Mouse (Mus musculus) frontal cortex, postnatal 36 days (tissue): ENCODE measurements at regions not wholly inside any gene's neighbourhood (a gene's known extent, or its start where the extent isn't known, plus 50 kb on each side); places are given as distances from the start of the nearest gene placed in this dataset.

Source experiments
- DNase-seq, 2 experiments: peaks; one replicate each; pipeline ENCODE4 v3.0.0; 2022; ENCODE audit warnings: low spot score in 2 of 2

- DNase-seq: no peak
Measured at GRCm38 (mm10) chr2:28349911-28350310, 96.7 kb upstream of the Ppp1r26 start.

GRCm38 (mm10) chr2:28351445-28351844 is 95.2 kb upstream of the Ppp1r26 start:
- DNase-seq: peak in 1 of 2 experiments; percentile 29

DNA sequence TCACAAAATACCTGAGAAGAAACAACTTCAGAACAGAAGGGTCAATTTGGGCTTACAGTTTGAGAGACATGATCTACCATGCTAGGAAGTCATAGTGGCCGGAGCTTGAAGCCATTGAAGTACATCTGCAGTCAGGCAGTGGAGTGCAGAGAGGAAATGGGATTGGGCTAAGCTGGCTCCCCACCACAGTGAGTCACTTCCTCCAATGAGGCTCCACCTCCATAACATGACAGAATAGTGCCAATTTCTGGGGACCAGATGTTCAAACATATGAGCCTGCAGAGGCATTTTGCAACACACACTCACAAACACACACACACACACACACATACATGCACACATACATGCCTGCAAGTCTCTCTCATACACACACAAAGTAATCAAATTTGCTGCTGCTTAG is 93.7 kb upstream of the Ppp1r26 start:
- DNase-seq: no peak

DNA sequence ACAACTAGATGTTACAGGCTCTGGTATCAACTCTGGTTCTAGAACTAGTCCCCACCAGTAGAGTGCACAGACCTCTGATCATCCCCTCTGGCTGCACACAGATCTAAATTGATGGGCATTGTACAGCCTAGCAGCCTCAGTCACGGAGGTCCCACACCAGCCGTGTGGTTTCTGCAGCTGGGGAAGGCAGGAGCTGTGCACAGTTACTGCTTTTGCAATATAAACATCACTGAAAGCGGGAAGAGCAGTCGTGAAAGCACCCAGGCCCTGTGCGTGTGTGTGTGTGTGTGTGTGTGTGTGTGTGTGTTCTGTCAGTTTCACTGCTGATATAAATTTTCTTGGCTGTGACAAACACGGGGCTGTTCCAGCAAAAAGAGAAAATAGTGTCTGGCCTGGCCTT is 84.4 kb upstream of the Ppp1r26 start:
- DNase-seq: no peak

- DNase-seq: no peak
Measured at GRCm38 (mm10) chr2:28364623-28365022, 82.0 kb upstream of the Ppp1r26 start.

- no peak for DNase-seq
Measured at GRCm38 (mm10) chr2:28365756-28366155, 80.8 kb upstream of the Ppp1r26 start.

DNA sequence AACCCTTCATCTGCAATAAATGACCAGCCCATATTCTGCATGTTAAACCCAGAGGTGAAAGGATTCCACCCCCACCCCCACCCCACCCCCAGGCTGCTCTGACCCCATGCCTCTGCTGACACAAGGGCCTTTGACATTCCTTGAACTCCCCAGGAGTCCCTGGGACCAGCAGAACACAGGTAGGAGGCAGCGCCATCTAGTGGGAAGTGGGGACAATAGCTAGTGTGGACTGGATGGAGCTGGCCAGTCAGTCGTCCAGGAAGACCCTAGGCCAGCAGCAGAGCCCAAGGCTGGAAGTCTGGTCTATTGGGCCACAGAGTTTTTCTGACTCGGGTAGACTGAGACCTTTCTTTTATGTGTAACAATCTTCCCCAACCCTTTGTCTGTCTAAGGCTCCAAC is 71.8 kb upstream of the Ppp1r26 start:
- peak; percentile 67 to 71 for DNase-seq

- DNase-seq: peak in 1 of 2 experiments; percentile 59
Measured at GRCm38 (mm10) chr2:28377948-28378822, 68.4 kb upstream of the Ppp1r26 start.

- DNase-seq: no peak
Measured at GRCm38 (mm10) chr2:28382051-28382802, 64.4 kb upstream of the Ppp1r26 start.

GRCm38 (mm10) chr2:28384875-28385274 is 61.7 kb upstream of the Ppp1r26 start:
- DNase-seq: no peak

GRCm38 (mm10) chr2:28386784-28387183 is 59.8 kb upstream of the Ppp1r26 start:
- no peak for DNase-seq

DNA sequence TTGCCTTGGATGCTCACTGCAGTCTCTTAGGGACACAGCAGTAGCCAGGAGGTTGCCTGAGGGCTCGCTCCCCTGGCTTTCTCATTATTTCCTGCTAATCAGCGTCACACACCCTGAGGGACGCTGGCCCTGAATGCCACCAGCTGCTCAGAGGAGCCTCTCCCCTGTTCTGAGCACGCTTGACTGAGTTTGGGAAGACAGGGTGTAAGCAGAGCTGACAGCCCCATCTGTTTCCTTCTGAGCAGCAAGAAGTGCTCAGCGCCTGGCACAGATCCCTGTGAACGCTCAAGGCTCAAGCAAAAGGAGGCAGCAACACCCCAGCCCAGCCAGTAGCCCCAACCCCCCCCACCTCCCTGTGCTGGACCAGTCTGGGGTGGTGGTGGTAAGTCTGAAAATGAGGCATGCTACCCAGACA is 59.2 kb upstream of the Ppp1r26 start:
- DNase-seq: peak; percentile 76 to 88

DNA sequence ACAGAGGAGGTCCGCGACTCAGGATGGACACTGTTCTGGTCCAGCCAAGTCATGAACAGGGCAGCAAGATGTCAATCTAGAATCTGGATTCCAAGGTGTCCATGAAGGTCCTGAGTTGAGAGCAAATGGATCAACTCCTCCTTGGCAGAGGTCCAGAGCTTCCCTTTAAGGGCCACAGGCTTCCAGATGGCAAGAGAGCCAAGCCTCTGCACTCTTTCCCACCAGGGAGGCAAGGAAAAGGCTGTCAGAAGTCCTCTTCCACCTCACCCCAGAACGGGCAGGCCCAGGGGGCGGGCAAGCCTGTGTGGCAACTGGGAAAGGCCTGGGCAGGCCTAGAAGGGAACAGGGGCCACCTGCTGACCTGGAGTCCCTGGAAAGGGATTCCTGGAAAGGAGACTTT is 58.7 kb upstream of the Ppp1r26 start:
- DNase-seq: no peak

DNA sequence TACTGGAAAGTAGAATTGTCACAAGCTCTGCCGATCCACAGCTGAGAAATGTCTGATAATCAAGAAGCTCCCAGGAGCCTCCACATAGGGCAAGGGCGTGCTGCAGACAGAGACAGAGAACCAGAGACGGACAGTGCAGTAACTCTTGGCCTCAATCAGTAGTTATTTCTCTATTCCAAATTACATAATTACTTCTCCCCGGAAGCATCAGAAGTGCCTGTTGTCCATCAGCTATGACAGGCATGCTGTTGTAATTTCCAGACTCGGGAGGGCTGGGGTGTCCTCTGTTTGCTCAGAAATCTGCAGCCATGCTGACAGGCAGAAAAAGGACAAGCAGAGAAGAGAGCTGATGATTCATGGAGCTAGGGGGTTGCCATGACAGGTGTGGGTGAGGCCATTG is 56.9 kb upstream of the Ppp1r26 start:
- DNase-seq: no peak

- DNase-seq: no peak
Measured at GRCm38 (mm10) chr2:28395391-28395790, 51.2 kb upstream of the Ppp1r26 start.
